Mouse (Mus musculus) stomach, embryonic 14.5 days (tissue): ENCODE measurements around the gene Cyp2b13. TPM values are rescaled to one million over a fixed set of nuclear protein-coding genes. Genes with fewer than 3 reads are reported as not detected.

Experiments
- polyA plus RNA-seq: library from polyadenylated mRNA; unstranded; fragments of >200 nt; fragmentation: Nextera tagmentation; extraction: Ambion mirVana; gene quantifications from 2 replicates; pipeline ENCODE4 v1.2.1, GENCODE M21; 2014

The Cyp2b13 gene
- polyA plus RNA-seq, 1 experiment from 2014 or later: not detected

Other genes with a start within 250 kb of the Cyp2b13 start
- gene Cyp2s1, start 244.6 kb upstream of the Cyp2b13 start, polyA plus RNA-seq: 32.0 and 34.1 TPM in 2 replicates
- gene Cyp2b10, start 163.9 kb upstream of the Cyp2b13 start, polyA plus RNA-seq: not detected in 2 replicates
- gene Cyp2b9, start 111.9 kb downstream of the Cyp2b13 start, polyA plus RNA-seq: not detected in 2 replicates
- gene Vmn1r184, start 198.8 kb downstream of the Cyp2b13 start, polyA plus RNA-seq: not detected in 2 replicates
- gene Cyp2a4, start 245.7 kb downstream of the Cyp2b13 start, polyA plus RNA-seq: not detected in 2 replicates